Mouse (Mus musculus) heart, postnatal 36 days (tissue): ENCODE data around the gene Msh4. TPM values are rescaled to one million over a fixed set of nuclear protein-coding genes. Genes with fewer than 3 reads are reported as not detected.

Experiments
- DNase-seq, 2 experiments: peaks; one replicate each; pipeline ENCODE4 v3.0.0; 2021 to 2022
- intact Hi-C: fragments of 180-260 bp; cut with DNase I; formaldehyde crosslinking; loops from one replicate; pipeline ENCODE4 v1.15.1; 2025
- total RNA-seq, 2 experiments: library from RNA; stranded (reverse); gene quantifications; 2 replicates each; pipeline ENCODE4 v1.2.3; 2021

Msh4 gene
- total RNA-seq: under 1 TPM in 1 of 2 experiments, not detected in 1; 0.14 TPM

DNA sequence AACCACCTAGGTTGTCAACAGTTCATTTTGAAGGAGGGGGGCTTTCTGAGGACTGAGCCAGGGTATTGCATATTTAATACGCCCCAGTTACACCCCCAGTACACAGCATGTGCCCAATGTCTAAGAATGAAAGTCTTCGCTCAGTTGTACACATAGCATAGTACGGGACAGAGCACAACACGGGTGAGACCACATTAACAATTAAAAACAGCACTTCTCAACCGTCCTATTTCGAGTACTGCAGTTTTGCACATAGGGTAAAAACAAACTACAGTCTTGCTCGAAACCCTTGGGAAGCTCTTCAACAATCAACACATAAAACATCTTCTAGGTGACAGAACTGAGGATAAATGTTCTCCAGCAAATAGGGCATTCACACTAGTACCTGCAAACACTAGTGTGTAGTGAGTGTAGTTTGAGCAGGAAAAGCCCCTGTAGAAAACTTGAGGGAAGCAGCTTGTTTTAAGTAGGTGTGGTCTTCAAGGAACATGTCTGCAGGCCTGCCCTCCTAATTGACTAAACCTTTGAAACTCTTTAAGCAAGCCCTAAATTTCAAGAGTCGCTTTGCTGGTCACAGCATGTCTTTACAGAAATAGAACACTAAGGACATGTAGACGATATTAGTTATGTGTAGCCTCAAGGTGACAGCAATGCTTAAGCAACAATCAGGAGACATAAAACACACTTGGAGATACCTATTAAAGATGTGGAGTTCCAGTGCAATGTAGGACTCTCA, at the start of gene Msh4:
Gene Msh4 (minus strand): TSS at position 3 of the 736 bp plus-strand sequence.
- intact Hi-C loops: no loop called here
- DNase-seq: no peak

DNA sequence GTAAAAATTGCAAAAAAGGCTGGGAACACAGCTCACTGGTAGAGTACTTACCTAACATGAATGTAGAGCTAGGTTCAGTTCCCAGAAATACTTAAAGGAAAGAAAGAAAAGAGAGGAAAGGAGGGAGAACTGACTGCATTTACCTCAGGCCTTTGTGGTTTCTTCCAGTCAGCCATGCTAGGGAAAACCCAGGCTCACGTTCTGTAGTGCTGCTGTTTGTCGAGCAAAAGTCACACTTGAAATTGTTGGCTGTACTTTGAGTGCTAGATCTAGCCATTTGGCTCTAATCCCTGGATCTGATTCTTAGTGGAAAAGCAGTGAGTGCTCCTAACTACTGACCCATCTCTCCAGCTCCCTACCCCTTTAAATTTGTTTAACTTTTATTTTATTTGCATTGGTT, 42.2 kb upstream of the Msh4 start:
- DNase-seq: no peak
- intact Hi-C loops: loop anchor here (10.0 kb wide), 1 partner anchor 647 kb away; the partner anchor contains the start of genes Cryz and Tyw3

DNA sequence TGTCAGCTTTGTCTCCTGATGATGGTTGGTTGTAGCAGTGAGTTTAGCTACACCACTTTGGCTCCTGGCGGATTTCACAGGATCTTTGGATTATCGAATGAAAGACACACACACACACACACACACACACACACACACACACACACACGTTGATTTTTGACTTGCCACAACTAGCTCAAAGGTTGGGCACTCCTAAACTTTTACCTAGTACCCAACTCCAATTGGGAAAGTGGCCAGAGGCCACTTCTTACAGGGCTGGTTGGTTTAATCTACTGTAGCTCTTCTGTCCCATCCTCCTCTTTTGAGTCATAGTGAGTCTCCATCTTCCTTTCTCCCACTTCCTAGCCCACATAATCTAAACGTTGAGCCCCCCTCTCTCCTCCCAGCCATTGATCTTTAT, 41.3 kb upstream of the Msh4 start:
- intact Hi-C loops: loop anchor here (10.0 kb wide), 1 partner anchor 648 kb away; the partner anchor contains the start of genes Cryz and Tyw3
- DNase-seq: no peak

DNA sequence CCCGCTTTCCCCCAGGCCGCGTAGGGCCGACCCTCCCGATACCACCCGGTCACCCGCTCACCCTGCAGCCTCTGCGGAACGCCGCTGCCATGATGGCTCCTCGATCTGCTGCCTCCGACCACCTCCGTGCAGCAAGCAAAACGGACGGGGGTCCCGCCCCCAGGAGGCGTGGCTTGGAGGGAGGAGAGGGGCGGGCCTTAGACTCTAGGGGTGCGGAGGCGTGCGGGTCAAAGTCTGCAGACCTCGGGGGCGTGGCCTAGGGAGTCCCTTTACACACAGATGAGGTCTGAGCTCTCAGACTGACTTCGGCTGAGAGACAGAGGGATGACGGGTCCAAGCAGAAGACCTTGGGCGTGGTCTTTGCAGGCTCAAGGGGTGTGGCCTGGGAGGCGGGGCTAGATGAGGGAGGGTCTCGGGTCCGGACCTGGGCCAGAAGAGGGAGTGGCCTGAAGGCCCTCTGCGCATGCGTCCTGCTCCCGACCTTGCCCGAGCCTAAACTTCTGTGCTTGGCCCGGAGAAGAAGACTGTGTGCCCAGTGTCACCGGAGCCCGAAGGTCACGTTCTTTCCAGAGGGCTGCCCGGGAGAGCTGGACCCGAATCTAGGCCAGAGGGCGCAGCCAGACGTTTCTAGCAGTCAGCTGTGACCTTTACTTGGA, 38.5 kb upstream of the Msh4 start, which contains the start of gene Acadm:
Gene Acadm (minus strand): TSS at position 298 of the 656 bp plus-strand sequence.
- DNase-seq: peak; percentile 98 to 99
- intact Hi-C loops: loop anchor here (1.0 to 10.0 kb wide), 2 partner anchors 31 to 650 kb away; partner anchors contain the start of genes Cryz, Rabggtb and Tyw3

DNA sequence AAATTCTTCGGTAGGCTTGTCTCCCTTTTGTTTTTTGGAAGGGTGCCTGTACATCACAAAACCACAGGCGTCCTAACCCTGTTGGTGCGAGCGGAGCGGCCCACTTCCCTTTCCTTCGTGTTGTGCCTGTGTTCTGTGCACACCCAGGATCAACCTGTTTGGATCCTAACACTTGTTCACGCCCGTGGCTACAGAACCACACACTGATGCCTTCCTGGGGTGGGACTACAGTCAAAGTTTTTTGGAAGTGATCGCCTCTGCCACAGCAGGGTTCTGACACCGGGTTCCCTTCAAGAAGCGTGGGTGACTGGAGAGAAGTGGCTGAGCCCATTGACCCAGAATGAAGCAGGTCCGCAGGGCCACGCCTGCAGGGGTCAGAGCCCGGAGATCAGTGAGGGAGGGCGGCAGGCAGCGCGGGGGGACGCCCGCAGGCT, 38.0 kb upstream of the Msh4 start:
- DNase-seq: no peak
- intact Hi-C loops: loop anchor here (1.0 to 10.0 kb wide), 2 partner anchors 31 to 651 kb away; partner anchors contain the start of genes Cryz, Rabggtb and Tyw3

DNA sequence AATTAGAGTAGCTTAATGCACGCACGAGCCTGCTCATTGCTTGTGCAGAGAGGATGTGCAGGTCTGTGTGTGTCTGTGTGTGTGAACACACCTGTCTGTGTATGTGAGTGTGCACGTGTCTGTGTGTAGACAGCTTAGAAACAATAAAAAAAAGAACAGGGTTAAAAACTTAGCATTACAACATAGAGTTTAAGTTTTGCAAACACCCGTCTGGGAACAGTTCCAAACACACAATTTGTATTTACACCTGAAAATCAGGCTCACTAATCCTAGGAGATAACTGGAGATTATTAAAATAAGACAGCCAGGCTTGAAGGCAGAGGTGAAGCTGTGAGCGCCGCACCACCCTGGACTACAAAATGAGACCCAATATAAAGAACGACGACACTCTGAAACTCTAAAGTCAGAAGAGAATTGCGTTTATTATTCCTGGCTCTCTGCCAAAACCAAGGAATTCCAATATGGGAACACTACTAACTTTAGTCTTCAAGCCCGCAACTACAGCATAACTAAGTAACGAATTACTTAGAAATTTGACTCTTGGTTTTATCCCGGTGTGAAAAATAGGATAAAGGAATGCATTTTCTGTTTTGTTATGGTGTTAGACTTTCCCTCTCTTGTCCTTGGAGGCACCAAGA, 37.2 kb upstream of the Msh4 start:
- intact Hi-C loops: loop anchor here (10.0 kb wide), 1 partner anchor 652 kb away; the partner anchor contains the start of genes Cryz and Tyw3
- DNase-seq: no peak

DNA sequence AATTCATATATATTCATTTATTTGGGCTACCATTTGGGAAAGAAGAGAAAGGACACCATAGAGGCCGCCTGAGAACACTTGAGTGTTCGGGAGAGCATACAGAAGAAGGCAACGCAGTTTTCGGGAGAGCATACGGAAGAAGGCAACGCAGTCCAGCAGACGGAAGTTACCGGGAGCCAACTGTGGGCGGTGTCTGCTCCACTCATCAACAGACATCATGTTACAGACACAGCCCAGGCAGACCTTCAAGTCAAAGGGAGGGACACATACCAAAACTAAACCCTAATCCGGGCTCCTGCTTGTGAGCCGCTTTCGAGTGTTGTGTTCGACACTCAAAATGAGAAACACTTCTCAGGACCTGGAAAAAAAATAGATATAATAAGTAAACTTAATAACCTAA, 35.7 kb upstream of the Msh4 start:
- DNase-seq: peak in 1 of 2 experiments; percentile 34
- intact Hi-C loops: loop anchor here (10.0 kb wide), 1 partner anchor 653 kb away; the partner anchor contains the start of genes Cryz and Tyw3

DNA sequence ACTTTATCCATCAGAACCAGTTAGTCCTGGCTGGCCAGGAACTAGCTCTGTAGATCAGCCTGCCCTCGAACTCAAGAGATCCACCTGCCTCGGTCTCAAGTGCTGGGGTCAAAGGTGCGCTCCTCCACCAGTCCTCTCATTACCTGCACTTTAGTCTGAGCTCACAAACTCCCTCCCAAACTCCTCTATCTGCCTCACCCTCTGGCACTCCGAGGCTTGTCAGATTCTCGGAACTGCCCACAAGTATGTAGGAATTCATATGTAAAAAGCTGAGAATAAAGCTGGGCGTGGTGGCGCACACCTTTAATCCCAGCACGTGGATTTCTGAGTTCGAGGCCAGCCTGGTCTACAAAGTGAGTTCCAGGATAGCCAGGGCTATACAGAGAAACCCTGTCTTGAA, 34.5 kb upstream of the Msh4 start:
- intact Hi-C loops: loop anchor here (10.0 kb wide), 1 partner anchor 654 kb away; the partner anchor contains the start of genes Cryz and Tyw3
- DNase-seq: no peak

DNA sequence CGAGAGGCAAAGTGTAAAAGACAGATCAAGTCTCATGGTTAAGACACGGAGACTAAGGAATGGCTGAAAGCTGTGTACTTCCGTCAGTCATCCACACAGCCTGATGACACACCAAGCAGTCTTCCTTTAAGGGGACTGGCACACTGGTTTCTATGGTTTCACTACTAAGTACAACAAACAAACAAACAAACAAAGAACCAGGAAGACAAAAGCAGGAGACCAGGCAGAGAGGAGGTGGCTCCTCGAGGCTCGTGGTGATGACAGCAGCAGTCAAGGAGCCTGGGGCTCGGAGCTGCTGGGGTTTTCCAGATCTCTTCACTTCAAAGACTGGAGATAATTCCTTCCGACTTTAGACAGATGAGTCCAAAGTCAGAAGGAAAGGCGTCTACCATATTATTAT, 34.1 kb upstream of the Msh4 start:
- intact Hi-C loops: loop anchor here (10.0 kb wide), 1 partner anchor 655 kb away; the partner anchor contains the start of genes Cryz and Tyw3
- no peak for DNase-seq

DNA sequence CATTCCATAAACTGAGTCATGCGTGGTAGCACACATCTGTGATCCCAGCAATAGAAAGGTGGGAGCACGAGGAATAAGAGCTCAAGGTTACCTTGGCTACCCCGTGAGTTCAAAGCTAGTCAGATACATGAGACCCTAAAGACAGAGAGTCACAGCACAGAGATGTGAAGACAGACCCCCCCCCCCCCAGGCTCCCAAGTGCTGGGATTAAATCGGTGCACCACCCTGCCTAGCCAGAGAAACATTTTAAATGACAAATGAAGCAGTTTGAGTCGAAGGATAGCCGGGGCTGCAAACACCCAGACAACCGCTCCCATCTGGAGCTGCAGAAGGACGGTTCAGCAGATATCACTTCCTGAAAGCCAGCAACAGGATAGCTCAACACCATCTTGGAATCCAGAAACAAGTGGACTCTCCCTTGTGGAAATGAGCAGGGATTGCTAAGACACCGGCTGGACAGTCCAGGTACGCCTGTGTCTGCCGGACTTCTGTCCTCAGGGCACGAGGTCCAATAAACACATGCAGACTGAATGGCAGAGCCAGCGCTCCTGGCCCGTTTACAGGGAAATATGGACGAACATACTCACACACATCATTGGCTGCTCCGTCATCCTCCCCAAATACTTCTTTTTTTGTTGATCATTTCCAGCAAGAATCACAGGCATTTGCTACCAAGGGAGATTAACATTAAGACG, 31.3 kb upstream of the Msh4 start:
- no peak for DNase-seq
- intact Hi-C loops: no loop called here

DNA sequence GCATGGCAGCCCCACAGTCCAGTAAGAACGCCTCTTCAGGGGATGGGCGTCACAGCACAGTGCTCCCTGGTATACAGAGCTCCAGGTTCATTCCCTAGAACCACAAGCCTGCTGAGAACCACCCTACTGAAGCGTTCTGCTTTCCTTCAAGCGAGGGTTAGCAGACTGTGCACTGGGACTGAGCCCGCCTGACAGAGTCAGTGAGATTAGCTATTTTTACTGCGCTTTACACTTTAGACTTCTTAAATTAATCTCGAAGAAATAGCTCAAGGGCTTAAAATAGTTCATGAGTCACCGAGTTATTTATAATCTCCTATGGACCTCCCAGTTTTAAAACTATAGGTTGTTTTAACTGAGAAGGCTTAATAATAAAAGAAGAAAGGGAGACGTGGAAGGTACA, 29.9 kb upstream of the Msh4 start:
- intact Hi-C loops: no loop called here
- DNase-seq: no peak

DNA sequence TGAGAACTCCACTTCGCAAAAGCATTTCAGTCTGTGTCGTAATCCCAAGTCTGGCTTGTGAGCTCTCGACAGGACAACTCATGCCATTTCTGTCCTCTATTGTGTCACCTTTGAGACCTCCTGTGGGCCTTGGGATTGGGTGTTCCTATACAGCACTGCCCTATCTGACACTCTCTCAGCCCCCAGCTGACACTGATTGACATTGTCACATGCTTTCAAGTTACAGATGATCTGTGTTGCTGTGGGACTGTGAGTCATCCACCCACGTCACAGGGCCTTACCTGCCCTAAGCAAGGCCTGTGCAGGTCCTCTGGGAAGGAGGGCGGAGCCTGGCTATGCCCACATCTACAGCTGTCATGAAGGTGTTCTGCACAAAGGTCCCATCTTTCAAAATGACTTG, 26.5 kb upstream of the Msh4 start:
- intact Hi-C loops: no loop called here
- no peak for DNase-seq

DNA sequence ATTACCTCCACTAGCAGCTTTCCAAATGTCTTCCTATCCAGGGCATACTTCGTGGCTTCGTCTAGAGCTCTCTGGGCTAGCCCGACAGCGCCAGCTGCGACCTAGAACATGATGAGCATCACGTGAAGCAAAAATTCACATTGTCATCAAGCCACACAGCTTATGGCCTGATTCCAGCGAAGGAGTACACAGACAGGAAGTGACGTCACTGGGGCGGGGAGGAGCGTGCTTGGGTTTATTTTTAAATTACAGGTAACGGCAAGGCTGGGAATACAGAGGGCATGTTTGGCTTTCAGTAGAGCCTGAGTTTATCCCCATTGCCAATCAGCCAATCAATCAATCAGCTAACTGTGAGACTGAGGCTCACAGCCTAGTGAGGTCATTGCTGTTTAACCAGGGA, 23.6 kb upstream of the Msh4 start:
- intact Hi-C loops: no loop called here
- DNase-seq: no peak

DNA sequence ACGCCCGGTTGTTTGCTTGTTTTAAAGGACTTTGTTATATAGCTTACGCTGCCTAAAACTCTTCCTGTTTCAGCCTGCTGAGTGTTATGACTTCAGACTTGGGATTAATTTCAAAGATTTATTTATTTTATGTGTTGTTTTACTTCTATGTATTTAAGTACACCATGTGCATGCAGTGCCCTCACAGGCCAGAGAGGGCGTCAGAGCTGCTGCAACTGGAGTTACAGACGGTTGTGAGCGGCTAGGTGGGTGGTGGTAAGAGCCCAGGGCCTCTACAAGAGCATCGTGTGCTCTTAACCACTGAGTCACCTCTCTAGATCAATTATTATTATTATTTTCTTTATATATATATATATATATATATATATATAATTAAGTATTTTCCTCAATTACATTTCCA, 20.4 kb upstream of the Msh4 start:
- intact Hi-C loops: no loop called here
- no peak for DNase-seq

DNA sequence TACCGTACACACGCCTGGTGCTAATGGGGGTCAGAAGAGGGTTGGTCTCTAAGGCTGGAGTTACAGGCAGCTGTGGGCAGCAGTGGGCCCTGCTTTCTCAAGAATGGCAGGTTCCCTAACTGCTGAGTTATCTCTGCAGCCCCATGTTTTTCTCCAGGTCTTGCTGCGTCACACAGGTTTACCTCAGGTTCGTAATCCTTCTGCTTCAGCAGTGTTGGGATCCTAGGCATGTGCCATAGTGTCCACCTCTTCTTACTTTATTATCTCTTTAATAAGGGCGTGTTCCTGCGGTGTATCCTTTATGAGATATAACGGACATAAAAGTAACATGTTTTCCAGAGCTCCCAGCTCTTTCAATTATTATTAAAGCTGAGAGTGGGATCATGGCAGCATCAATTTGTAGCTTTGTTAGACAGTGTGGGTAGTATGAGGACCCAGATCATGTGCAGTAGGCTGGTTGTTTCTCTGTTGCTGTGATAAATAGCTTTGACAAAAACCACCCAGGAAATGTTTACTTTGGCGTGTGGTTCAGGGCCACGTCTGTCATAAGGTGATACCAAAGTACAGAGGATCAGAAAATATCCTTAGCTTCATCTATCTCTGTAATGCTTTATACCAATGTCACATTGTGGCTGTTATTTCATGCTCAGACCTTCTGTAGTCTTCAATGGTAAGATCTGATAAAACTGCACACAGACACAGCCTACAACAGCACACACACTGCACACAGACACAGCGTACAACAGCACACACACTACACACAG, 15.4 kb upstream of the Msh4 start:
- intact Hi-C loops: no loop called here
- DNase-seq: no peak

DNA sequence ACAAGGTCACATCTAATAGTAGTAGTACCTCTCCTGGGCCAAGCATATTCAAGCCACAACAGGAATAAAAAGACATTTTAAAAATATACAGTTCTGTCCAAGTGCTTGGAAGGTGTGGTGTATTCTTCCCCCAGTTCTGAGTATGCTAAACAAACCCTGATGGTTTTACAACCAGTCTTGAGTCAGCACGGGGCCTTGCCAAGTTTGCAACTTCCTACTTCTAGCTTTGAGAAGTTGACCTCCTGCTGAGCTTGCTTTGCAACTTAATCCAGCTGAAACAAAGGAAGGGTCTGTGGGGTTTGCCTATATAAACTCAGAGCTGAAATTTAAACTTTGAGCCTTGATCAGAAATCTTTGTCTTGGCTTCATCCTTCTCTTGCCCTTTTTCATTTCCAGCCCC, 11.3 kb upstream of the Msh4 start:
- intact Hi-C loops: no loop called here

DNA sequence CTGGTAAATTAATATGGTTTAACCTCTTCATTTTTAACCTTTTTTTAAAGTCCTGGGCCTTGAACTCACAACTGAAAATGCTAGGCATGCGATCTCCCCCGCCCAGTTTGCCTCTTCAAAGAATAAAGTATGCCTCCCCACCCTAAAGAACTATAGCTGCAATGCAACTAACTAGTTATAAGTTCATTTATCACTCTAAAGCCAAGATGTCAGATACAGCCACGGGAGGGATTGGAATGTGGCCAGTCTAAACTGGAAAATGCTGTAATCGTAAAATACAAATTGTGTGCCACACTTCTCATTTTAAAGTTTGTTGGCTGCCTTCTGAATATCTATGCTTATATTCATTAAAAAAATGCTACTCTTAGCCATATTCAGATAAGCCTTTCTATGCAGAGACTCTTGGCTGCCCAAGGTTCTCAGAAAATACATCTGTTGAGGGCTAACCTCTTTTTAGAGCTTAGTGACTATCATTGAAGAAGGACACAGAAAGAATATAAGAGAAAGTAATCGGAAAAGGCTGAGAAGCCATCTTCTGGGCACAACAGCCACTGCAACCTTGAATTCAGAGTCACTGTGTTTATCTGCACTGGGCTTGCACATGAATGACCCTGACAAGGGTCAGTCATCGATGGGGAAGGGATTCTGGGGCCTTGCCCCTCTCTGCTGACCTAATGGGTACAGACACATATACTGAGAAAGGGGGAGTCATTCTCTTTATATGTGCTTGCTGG, 7.7 kb upstream of the Msh4 start:
- intact Hi-C loops: loop anchor here (1.0 kb wide), 1 partner anchor 31 kb away; the partner anchor contains the start of gene Acadm
- no peak for DNase-seq

More for the DNA sequence above, 11.3 kb upstream of the Msh4 start:
- no peak for DNase-seq
